In the genomic region with DNA sequence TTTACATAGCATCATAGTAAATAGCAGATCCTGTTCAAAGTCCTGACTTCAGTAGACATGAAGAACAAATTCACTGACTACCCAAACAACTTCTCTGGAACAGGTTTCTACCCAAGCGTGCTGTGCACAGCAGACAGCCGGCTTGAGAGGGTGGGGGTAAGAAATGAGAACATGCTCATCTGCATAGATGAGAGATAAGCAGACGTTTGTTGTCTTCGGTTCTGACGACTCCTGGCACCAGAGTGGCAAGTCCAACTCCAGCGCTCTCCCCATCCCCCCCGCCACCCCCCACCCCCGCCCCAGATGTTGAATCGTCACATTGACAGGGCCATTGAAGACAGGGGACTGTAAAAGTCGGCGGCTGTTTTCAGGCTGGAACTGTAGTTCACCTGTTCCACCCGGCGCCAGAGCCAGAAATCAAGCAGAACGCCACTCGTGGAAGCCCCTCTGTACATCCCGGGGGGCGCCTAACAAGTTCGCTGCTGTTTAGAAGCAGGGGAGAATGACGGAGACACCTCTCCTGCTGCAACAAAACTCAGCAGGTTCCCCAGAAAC, we compare ENCODE assay signal across 8 mouse cellular contexts. TPM values are rescaled to one million over a fixed set of nuclear protein-coding genes. Genes with fewer than 3 reads are reported as not detected.
A peak's percentile ranks its signal among the peaks of the same experiment; 100 is the strongest.
DNase-seq lines count a peak whose midpoint lies in the region; ATAC-seq lines count a peak whose summit lies in the region.

No protein-coding gene starts in this region.

- peak overlapping the region; percentile 97 for H3K27ac ChIP-seq in heart, embryonic 10.5 days
- H3K27ac ChIP-seq in forebrain, embryonic 14.5 days (ENCODE audit: low read depth, low read length), result no peak overlapping the region
- H3K27ac ChIP-seq in liver, embryonic 11.5 days (ENCODE audit: low read depth, low read length), result peak overlapping the region; percentile 75

- no peak for ATAC-seq in forebrain, embryonic 14.5 days
- peak; percentile 75 for ATAC-seq in liver, embryonic 11.5 days (replicated peaks; ENCODE audit: low FRiP score)

- no peaks in the 10 kb centered on the region for H3K9me3 ChIP-seq in heart, embryonic 10.5 days
- no peaks in the 10 kb centered on the region for H3K9me3 ChIP-seq in forebrain, embryonic 14.5 days (replicated peaks; ENCODE audit: control insufficient read depth, low read length)
- no peaks in the 10 kb centered on the region for H3K9me3 ChIP-seq in liver, embryonic 11.5 days (ENCODE audit: control insufficient read depth, low read length)

- no peaks in the 10 kb centered on the region for H3K36me3 ChIP-seq in heart, embryonic 10.5 days
- no peaks in the 10 kb centered on the region for H3K36me3 ChIP-seq in forebrain, embryonic 14.5 days (ENCODE audit: control insufficient read depth, insufficient read depth, low read length)
- H3K36me3 ChIP-seq in liver, embryonic 11.5 days (ENCODE audit: control insufficient read depth, insufficient read depth, low read length), result no peaks in the 10 kb centered on the region

- peak overlapping the region; percentile 98 for H3K4me2 ChIP-seq in forebrain, embryonic 14.5 days (ENCODE audit: low read length)
- H3K4me2 ChIP-seq in liver, embryonic 11.5 days, result peak overlapping the region; percentile 98

- DNase-seq in heart, embryonic 10.5 days (ENCODE audit: low spot score), result no peak
- no peak for DNase-seq in heart, adult 9 months (ENCODE audit: low spot score in 2 of 2)
- DNase-seq in right cerebral cortex, postnatal 10 days (ENCODE audit: low spot score in 2 of 2), result peak; percentile 26 to 28
- no peak for DNase-seq in right cerebral cortex, postnatal 25 days
- DNase-seq in forebrain, embryonic 14.5 days (ENCODE audit: low spot score), result peak; percentile 29
- DNase-seq in liver, embryonic 11.5 days (ENCODE audit: low spot score), result no peak
- DNase-seq in retina, postnatal 1 day, result peak; percentile 57
- no peak for DNase-seq in urinary bladder, postnatal 4 days (ENCODE audit: low spot score in 2 of 2)

- H3K4me3 ChIP-seq in heart, embryonic 10.5 days, result peak overlapping the region; percentile 95
- peak overlapping the region; percentile 73 for H3K4me3 ChIP-seq in forebrain, embryonic 14.5 days (ENCODE audit: low read depth, low read length)
- H3K4me3 ChIP-seq in liver, embryonic 11.5 days (ENCODE audit: low read depth, low read length), result peak overlapping the region; percentile 82

- WGBS in heart, embryonic 10.5 days, result 1% methylated on average over 19 of the region's 19 CpGs
- under 1% methylated on average over 19 of the region's 19 CpGs for WGBS in forebrain, embryonic 14.5 days
- WGBS in liver, embryonic 11.5 days, result under 1% methylated on average over 19 of the region's 19 CpGs

- peak overlapping the region; percentile 82 for H3K9ac ChIP-seq in forebrain, embryonic 14.5 days (ENCODE audit: low read length)
- peak overlapping the region; percentile 85 for H3K9ac ChIP-seq in liver, embryonic 11.5 days (ENCODE audit: low read depth, low read length)

- peaks cover 39% of the 10 kb centered on the region for H3K4me1 ChIP-seq in heart, embryonic 10.5 days
- peaks cover 5% of the 10 kb centered on the region for H3K4me1 ChIP-seq in forebrain, embryonic 14.5 days (ENCODE audit: control insufficient read depth, insufficient read depth, low read length)
- peaks cover 5% of the 10 kb centered on the region; the same call in 1 of the 2 replicates for H3K4me1 ChIP-seq in liver, embryonic 11.5 days (replicated peaks; ENCODE audit: control insufficient read depth, insufficient read depth, low read length)

- H3K27me3 ChIP-seq in heart, embryonic 10.5 days (ENCODE audit: insufficient read depth, poor library complexity, severe bottlenecking), result no peaks in the 10 kb centered on the region
- H3K27me3 ChIP-seq in forebrain, embryonic 14.5 days (replicated peaks; ENCODE audit: control insufficient read depth, insufficient read depth, low read length), result peaks cover 13% of the 10 kb centered on the region
- 0 out of 2 replicates have a peak, but pooled peaks cover 2% of the 10 kb centered on the region for H3K27me3 ChIP-seq in liver, embryonic 11.5 days (replicated peaks; ENCODE audit: control insufficient read depth, insufficient read depth, low read length)

RNA-seq across cellular contexts. Expression of gene Pip5k1b, which starts 0.7 kb away (rescaled TPM):
- 6.3 and 7.7 TPM in 2 replicates for polyA plus RNA-seq in heart, embryonic 10.5 days (2016; fragmentation: Nextera tagmentation; extraction: Ambion mirVana)
- polyA plus RNA-seq in forebrain, embryonic 14.5 days (2014; fragmentation: Nextera tagmentation; extraction: Ambion mirVana), result 1.8 and 2.1 TPM in 2 replicates
- 5.6 and 7.1 TPM in 2 replicates for polyA plus RNA-seq in liver, embryonic 11.5 days (2014; fragmentation: Nextera tagmentation; extraction: Ambion mirVana)

Comparison
In these comparisons a context has a peak if more than half of its experiments do, and no peak if none do; other contexts are left out.
1. DNase-seq: peak in right cerebral cortex, postnatal 10 days (2 of 2), forebrain, embryonic 14.5 days (single experiment) and retina, postnatal 1 day (single experiment); none in heart, embryonic 10.5 days (single experiment), heart, adult 9 months (0 of 2), right cerebral cortex, postnatal 25 days (single experiment), liver, embryonic 11.5 days (single experiment) and urinary bladder, postnatal 4 days (0 of 2).
2. Peak in every context shown above with its lines, with median percentiles within 50 percentile points of each other: H3K4me3 ChIP-seq.